Mouse (Mus musculus) lung, embryonic 15.5 days (tissue): ENCODE results near the gene Olfr172. TPM values are rescaled to one million over a fixed set of nuclear protein-coding genes. Genes with fewer than 3 reads are reported as not detected.

Experiments
- ATAC-seq: fragments of 200-750 bp; cut with Nextera tagmentation; 2 replicates; pipeline ENCODE4 v1.8.0; 2017; ENCODE audit warnings: moderate number of reproducible peaks, borderline replicate concordance; ENCODE audit not compliant: low FRiP score, low TSS enrichment; ENCODE audit errors: extremely low read depth
- H3K27ac ChIP-seq: fragments of 300-500 bp; sonication (generic); 2 replicates; pipeline ENCODE4 v1.5.1; 2015; ENCODE audit warnings: moderate library complexity, mild to moderate bottlenecking, inconsistent platforms
- H3K27me3 ChIP-seq: fragments of 300-500 bp; sonication (generic); 2 replicates; pipeline ENCODE4 v1.6.1; 2015; ENCODE audit warnings: inconsistent platforms
- H3K36me3 ChIP-seq: fragments of 300-500 bp; sonication (generic); 2 replicates; pipeline ENCODE4 v1.6.1; 2015; ENCODE audit warnings: inconsistent platforms
- H3K4me1 ChIP-seq: fragments of 300-500 bp; sonication (generic); 2 replicates; pipeline ENCODE4 v1.6.1; 2015; ENCODE audit warnings: inconsistent platforms
- H3K4me2 ChIP-seq: fragments of 300-500 bp; sonication (generic); 2 replicates; pipeline ENCODE4 v1.6.1; 2015; ENCODE audit warnings: inconsistent platforms, mild to moderate bottlenecking, moderate library complexity
- H3K4me3 ChIP-seq: fragments of 300-500 bp; sonication (generic); 2 replicates; pipeline ENCODE4 v1.5.1; 2015; ENCODE audit warnings: mild to moderate bottlenecking, inconsistent platforms
- H3K9ac ChIP-seq: fragments of 300-500 bp; sonication (generic); 2 replicates; pipeline ENCODE4 v1.6.1; 2015; ENCODE audit warnings: inconsistent platforms
- H3K9me3 ChIP-seq: fragments of 300-500 bp; sonication (generic); 2 replicates; pipeline ENCODE4 v1.6.1; 2016; ENCODE audit warnings: inconsistent platforms
- WGBS: fragments of 180-500 bp; shearing (Covaris S2); methylation state at CpG from one replicate; pipeline ENCODE4 v1.1.7; 2015; 5-methylcytosine and 5-hydroxymethylcytosine counted together
- polyA plus RNA-seq: library from polyadenylated mRNA; unstranded; fragments of >200 nt; fragmentation: Nextera tagmentation; extraction: Ambion mirVana; gene quantifications from 2 replicates; pipeline ENCODE4 v1.2.1, GENCODE M21; 2015

Olfr172 gene
- polyA plus RNA-seq, result not detected in 2 replicates

DNA sequence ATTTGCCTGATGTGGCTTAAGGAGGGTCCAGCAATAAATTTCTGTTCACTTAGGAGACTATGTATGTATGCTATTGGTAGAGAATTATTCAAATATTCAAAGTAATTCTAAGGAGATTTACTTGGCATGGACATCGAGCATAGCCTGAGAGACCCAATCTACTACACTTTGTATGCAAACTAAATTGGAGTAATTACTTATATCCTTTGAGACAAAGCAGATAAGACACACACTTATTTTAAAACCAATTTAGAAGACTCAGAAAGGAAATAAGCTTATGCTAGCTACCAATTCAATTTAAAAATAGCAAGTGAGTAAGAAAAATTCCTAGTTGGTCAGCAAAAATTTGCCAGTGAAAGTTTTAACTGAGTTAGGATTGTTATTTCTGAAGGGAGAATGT, at the start of gene Olfr172:
Olfr172 (minus strand) TSS at position 101 of the 400 bp plus-strand sequence.
- Histone ChIP-seq H3K4me1 (no peaks in the 10 kb centered on the region), H3K4me2 (no peak within 1 kb of the TSS), H3K9me3 (no peaks in the 10 kb centered on the region), H3K4me3 (no peak within 1 kb of the TSS), H3K27me3 (no peaks in the 10 kb centered on the region), H3K9ac (no peak within 1 kb of the TSS), H3K36me3 (no peaks in the 10 kb centered on the region), H3K27ac (no peak within 1 kb of the TSS)
- 78% methylated on average over 1 of the region's 1 CpGs for WGBS
- ATAC-seq, result no peak

DNA sequence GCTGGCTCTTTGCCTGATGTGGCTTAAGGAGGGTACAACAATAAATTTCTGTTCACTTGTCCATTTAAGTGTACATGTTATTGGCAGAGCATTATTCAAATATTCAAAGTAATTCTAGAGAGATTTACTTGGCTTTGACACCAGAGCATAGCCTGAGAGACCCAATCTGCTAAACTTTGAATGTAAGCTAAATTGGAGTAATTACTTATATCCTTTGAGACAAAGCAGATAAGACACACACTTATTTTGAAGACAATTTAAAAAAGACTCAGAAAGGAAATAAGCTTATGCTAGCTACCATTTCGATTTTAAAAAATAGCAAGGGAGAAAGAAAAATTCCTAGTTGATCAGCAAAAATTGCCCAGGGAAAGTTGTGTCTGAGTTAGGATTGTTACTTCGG, 37.2 kb upstream of the Olfr172 start, which contains the start of gene Olfr173:
Olfr173 (minus strand) TSS at position 101 of the 400 bp plus-strand sequence.
- H3K27ac ChIP-seq, result no peak within 1 kb of the TSS
- whole genome bisulfite sequencing, result 65% methylated on average over 2 of the region's 2 CpGs
- H3K9ac ChIP-seq, result no peak within 1 kb of the TSS
- no peak within 1 kb of the TSS for H3K4me3 ChIP-seq
- ATAC-seq, result no peak
- no peaks in the 10 kb centered on the region for H3K36me3 ChIP-seq
- H3K9me3 ChIP-seq, result no peaks in the 10 kb centered on the region
- H3K4me1 ChIP-seq, result no peaks in the 10 kb centered on the region
- H3K4me2 ChIP-seq, result no peak within 1 kb of the TSS
- H3K27me3 ChIP-seq, result no peaks in the 10 kb centered on the region

GRCm38 (mm10) chr16:58756191-58756590, 6.8 kb downstream of the Olfr172 start:
- no peaks in the 10 kb centered on the region for H3K27me3 ChIP-seq
- no peaks in the 10 kb centered on the region for H3K36me3 ChIP-seq
- no peak overlapping the region for H3K27ac ChIP-seq
- ATAC-seq, result no peak
- H3K9me3 ChIP-seq, result no peaks in the 10 kb centered on the region
- H3K4me3 ChIP-seq, result no peak overlapping the region
- no peak overlapping the region for H3K9ac ChIP-seq
- no peaks in the 10 kb centered on the region for H3K4me1 ChIP-seq
- H3K4me2 ChIP-seq, result no peak overlapping the region

- no peak for ATAC-seq
- no peaks in the 10 kb centered on the region for H3K9me3 ChIP-seq
- no peak overlapping the region for H3K27ac ChIP-seq
- no peak overlapping the region for H3K4me3 ChIP-seq
- WGBS, result 18% methylated on average over 1 of the region's 1 CpGs
- H3K4me2 ChIP-seq, result no peak overlapping the region
- no peak overlapping the region for H3K9ac ChIP-seq
- H3K27me3 ChIP-seq, result no peaks in the 10 kb centered on the region
- no peaks in the 10 kb centered on the region for H3K4me1 ChIP-seq
- no peaks in the 10 kb centered on the region for H3K36me3 ChIP-seq
Measured at GRCm38 (mm10) chr16:58751314-58751713, 11.7 kb downstream of the Olfr172 start.

DNA sequence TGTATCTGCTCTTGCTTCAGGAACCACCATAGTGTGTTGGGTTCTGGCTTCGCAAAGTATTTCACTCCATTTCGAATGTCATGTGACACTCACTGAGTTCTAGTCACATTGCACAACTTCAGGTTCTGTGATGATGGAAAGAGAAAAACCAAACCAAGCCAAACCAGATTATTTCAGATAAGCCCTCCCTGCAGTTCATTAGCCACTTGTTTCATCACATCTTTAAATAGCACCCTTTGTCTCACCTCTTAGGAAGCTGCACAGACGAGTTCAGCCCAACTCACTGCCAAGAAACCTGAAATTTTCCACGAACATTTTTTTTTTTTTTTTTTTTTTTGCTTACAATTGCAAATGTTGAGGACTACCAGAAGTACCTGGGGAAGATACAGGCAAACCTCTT, 16.3 kb downstream of the Olfr172 start:
- WGBS, result 57% methylated on average over 4 of the region's 4 CpGs
- Histone ChIP-seq H3K9me3 (no peaks in the 10 kb centered on the region), H3K4me2 (no peak overlapping the region), H3K36me3 (no peaks in the 10 kb centered on the region), H3K4me3 (no peak overlapping the region), H3K4me1 (no peaks in the 10 kb centered on the region), H3K27ac (no peak overlapping the region), H3K27me3 (no peaks in the 10 kb centered on the region), H3K9ac (no peak overlapping the region)
- no peak for ATAC-seq

DNA sequence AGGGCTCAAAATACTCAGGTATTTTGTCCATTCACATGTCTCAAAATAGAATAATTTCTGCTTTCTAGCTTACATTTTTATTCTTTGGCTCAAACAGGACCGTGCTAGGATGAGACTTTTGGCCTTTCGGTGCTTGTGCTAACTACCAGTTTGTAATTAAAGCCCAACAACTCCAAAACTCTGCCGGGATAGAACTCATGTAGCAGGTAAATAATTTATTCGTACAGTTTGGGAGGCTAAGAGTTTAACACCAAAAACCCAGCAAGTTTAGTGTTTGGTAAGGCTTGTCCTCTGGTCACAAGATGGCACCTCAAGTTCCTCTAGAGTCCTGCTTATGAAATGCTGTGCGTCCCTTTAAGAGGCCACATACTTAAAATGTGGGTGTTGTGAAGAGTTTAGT, 22.2 kb downstream of the Olfr172 start:
- Histone ChIP-seq H3K4me3 (no peak overlapping the region), H3K9ac (no peak overlapping the region), H3K27me3 (no peaks in the 10 kb centered on the region), H3K27ac (no peak overlapping the region), H3K36me3 (0 out of 2 replicates have a peak, but pooled peaks cover 2% of the 10 kb centered on the region), H3K4me1 (no peaks in the 10 kb centered on the region), H3K9me3 (no peaks in the 10 kb centered on the region), H3K4me2 (no peak overlapping the region)
- WGBS, result 87% methylated on average over 5 of the region's 5 CpGs
- no peak for ATAC-seq

- Histone ChIP-seq H3K36me3 (0 out of 2 replicates have a peak, but pooled peaks cover 9% of the 10 kb centered on the region), H3K27ac (no peak overlapping the region), H3K27me3 (no peaks in the 10 kb centered on the region), H3K9ac (no peak overlapping the region), H3K4me3 (no peak overlapping the region), H3K9me3 (no peaks in the 10 kb centered on the region), H3K4me2 (no peak overlapping the region), H3K4me1 (no peaks in the 10 kb centered on the region)
- no peak for ATAC-seq
- WGBS, result 78% methylated on average over 1 of the region's 1 CpGs
Measured at GRCm38 (mm10) chr16:58738800-58739199, 24.2 kb downstream of the Olfr172 start.

- H3K9ac ChIP-seq, result no peak overlapping the region
- 78% methylated on average over 4 of the region's 4 CpGs for WGBS
- peaks cover 12% of the 10 kb centered on the region; the same call in 1 of the 2 replicates for H3K36me3 ChIP-seq
- no peak overlapping the region for H3K4me2 ChIP-seq
- H3K4me1 ChIP-seq, result no peaks in the 10 kb centered on the region
- no peak for ATAC-seq
- H3K4me3 ChIP-seq, result no peak overlapping the region
- no peak overlapping the region for H3K27ac ChIP-seq
- H3K9me3 ChIP-seq, result no peaks in the 10 kb centered on the region
- H3K27me3 ChIP-seq, result no peaks in the 10 kb centered on the region
Measured at GRCm38 (mm10) chr16:58738205-58738604, 24.8 kb downstream of the Olfr172 start.

GRCm38 (mm10) chr16:58728176-58728671, 34.8 kb downstream of the Olfr172 start:
- Histone ChIP-seq H3K9ac (peak overlapping the region; percentile 76), H3K36me3 (peaks cover 27% of the 10 kb centered on the region), H3K9me3 (no peaks in the 10 kb centered on the region), H3K4me2 (peak overlapping the region; percentile 61), H3K27me3 (no peaks in the 10 kb centered on the region), H3K4me1 (0 out of 2 replicates have a peak, but pooled peaks cover 9% of the 10 kb centered on the region), H3K4me3 (peak overlapping the region; percentile 69), H3K27ac (peak overlapping the region; percentile 82)
- WGBS, result 0% methylated on average over 20 of the region's 31 CpGs
- ATAC-seq, result peak; percentile 93

GRCm38 (mm10) chr16:58727477-58728131, 35.4 kb downstream of the Olfr172 start, which contains the start of gene Cldnd1:
Gene Cldnd1 (plus strand): TSS chr16:58727910.
- Histone ChIP-seq H3K9ac (peak within 1 kb of the TSS; percentile 76), H3K36me3 (peaks cover 22% of the 10 kb centered on the region), H3K27ac (peak within 1 kb of the TSS; percentile 82), H3K27me3 (no peaks in the 10 kb centered on the region), H3K4me2 (peak within 1 kb of the TSS; percentile 61), H3K4me3 (peak within 1 kb of the TSS; percentile 69), H3K4me1 (0 out of 2 replicates have a peak, but pooled peaks cover 9% of the 10 kb centered on the region), H3K9me3 (no peaks in the 10 kb centered on the region)
- ATAC-seq, result peak; percentile 100
- WGBS, result 2% methylated on average over 30 of the region's 35 CpGs

DNA sequence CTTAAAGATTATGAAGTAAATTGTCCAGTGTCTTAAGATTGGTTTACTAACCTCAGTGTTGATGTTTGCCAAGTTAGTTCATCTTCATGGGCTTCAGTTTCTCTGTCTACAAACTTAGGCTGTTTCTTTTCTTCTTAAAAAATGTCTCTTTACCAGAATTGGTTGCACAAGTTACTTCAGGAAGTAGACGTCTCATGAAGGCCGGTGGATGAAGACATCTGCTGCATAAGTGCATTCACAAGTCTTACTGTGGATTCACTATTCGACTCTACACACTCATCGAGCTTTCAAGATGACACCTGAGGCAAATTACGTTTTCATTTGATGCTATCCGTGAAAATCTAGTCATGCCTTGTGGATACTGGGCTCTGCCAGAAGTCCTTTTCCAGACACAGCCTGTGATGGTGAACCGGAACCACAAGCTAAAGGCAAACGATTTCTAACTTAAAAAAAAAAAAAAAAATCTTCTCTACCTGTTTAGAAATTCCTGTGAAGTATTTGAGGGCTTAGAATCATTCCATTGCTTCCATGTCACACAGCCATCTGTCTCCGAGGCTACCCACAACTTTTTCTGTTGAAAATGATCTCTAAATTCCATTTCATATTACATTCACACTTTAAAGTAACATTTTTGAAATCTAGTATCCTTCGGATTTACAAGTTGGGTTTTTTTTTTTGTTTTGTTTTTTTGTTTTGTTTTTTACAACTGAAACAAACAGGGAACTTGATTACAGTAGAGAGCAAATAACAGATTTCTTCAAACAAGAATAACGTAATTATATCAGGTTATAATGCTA, 36.1 kb downstream of the Olfr172 start:
- peak overlapping the region; percentile 61 for H3K4me2 ChIP-seq
- no peak overlapping the region for H3K27ac ChIP-seq
- H3K4me3 ChIP-seq, result peak overlapping the region; percentile 69
- 0 out of 2 replicates have a peak, but pooled peaks cover 9% of the 10 kb centered on the region for H3K4me1 ChIP-seq
- H3K36me3 ChIP-seq, result peaks cover 15% of the 10 kb centered on the region
- ATAC-seq, result no peak
- no peaks in the 10 kb centered on the region for H3K9me3 ChIP-seq
- WGBS, result 75% methylated on average over 11 of the region's 11 CpGs
- H3K27me3 ChIP-seq, result no peaks in the 10 kb centered on the region
- no peak overlapping the region for H3K9ac ChIP-seq

GRCm38 (mm10) chr16:58722292-58722691, 40.7 kb downstream of the Olfr172 start:
- 71% methylated on average over 2 of the region's 2 CpGs for WGBS
- no peak for ATAC-seq

More at GRCm38 (mm10) chr16:58722292-58722691, 40.7 kb downstream of the Olfr172 start:
- Histone ChIP-seq H3K36me3 (no peaks in the 10 kb centered on the region), H3K27me3 (no peaks in the 10 kb centered on the region), H3K4me3 (no peak overlapping the region), H3K9me3 (no peaks in the 10 kb centered on the region), H3K4me2 (no peak overlapping the region), H3K9ac (no peak overlapping the region), H3K4me1 (no peaks in the 10 kb centered on the region), H3K27ac (no peak overlapping the region)
